Mouse (Mus musculus) G1E (cell line): ENCODE measurements around the gene Gtf2f2. TPM values are rescaled to one million over a fixed set of nuclear protein-coding genes. Genes with fewer than 3 reads are reported as not detected.

Experiments
- ATAC-seq: 2 replicates; pipeline ENCODE4 v1.8.0; 2016; ENCODE audit warnings: mild to moderate bottlenecking; ENCODE audit not compliant: insufficient number of reproducible peaks, poor library complexity, low FRiP score, severe bottlenecking; ENCODE audit errors: extremely low read depth
- DNase-seq: peaks from one replicate; pipeline ENCODE4 v3.0.0; 2012; ENCODE audit warnings: low spot score
- H3K27me3 ChIP-seq: 2 replicates; pipeline ENCODE4 v1.6.1; 2012; ENCODE audit warnings: mild to moderate bottlenecking, low read length, inconsistent platforms; ENCODE audit not compliant: insufficient read depth
- H3K36me3 ChIP-seq: replicated peaks from 2 replicates; pipeline ENCODE3; 2012; ENCODE audit warnings: mild to moderate bottlenecking, inconsistent platforms
- H3K4me1 ChIP-seq: 2 replicates; pipeline ENCODE4 v1.6.1; 2012; ENCODE audit warnings: low read depth, low read length, inconsistent platforms, mixed read lengths; ENCODE audit not compliant: insufficient read depth
- H3K4me3 ChIP-seq: 2 replicates; pipeline ENCODE4 v1.5.1; 2012; ENCODE audit warnings: low read depth, mild to moderate bottlenecking, inconsistent platforms, low read length, moderate library complexity, mixed read lengths
- H3K9me3 ChIP-seq: replicated peaks from 2 replicates; pipeline ENCODE4 v1.6.1; 2012; ENCODE audit warnings: inconsistent platforms
- CTCF ChIP-seq: IDR thresholded peaks from 2 replicates; pipeline ENCODE4 v1.5.1; 2012; ENCODE audit warnings: low read depth, low read length, inconsistent platforms, mixed read lengths
- GATA1 ChIP-seq: IDR thresholded peaks from 2 replicates; pipeline ENCODE4 v1.6.1; 2012; ENCODE audit warnings: borderline replicate concordance, low read length, inconsistent platforms, mixed read lengths
- GATA2 ChIP-seq: IDR thresholded peaks from 2 replicates; pipeline ENCODE4 v1.6.1; 2012; ENCODE audit warnings: low read depth, low read length, inconsistent platforms, borderline replicate concordance
- POLR2AphosphoS5 ChIP-seq: IDR thresholded peaks from 2 replicates; pipeline ENCODE4 v1.6.1; 2012; ENCODE audit warnings: low read depth, low read length, inconsistent platforms; ENCODE audit not compliant: insufficient replicate concordance
- TAL1 ChIP-seq: conservative IDR thresholded peaks from 2 replicates; pipeline ENCODE4 v1.6.1; 2012; ENCODE audit warnings: low read depth, low read length, inconsistent platforms, mixed read lengths
- polyA plus RNA-seq: library from polyadenylated mRNA; stranded (reverse); fragments of >175 nt; gene quantifications from 2 replicates; pipeline ENCODE4 v1.2.3, GENCODE M21; 2012
- total RNA-seq, 2 experiments: library from RNA; stranded (forward) in 1 of 2; stranded (reverse) in 1 of 2; fragments of 200-1000 nt in 1 of 2; fragments of >200 nt in 1 of 2; fragmentation: Nextera tagmentation in 1 of 2; gene quantifications; 2 replicates each; pipeline ENCODE4 v1.2.3; 2014 to 2017

The Gtf2f2 gene
- total and polyA plus RNA-seq, 3 experiments, result 9.1 to 49.5 (median 33.3) TPM

DNA sequence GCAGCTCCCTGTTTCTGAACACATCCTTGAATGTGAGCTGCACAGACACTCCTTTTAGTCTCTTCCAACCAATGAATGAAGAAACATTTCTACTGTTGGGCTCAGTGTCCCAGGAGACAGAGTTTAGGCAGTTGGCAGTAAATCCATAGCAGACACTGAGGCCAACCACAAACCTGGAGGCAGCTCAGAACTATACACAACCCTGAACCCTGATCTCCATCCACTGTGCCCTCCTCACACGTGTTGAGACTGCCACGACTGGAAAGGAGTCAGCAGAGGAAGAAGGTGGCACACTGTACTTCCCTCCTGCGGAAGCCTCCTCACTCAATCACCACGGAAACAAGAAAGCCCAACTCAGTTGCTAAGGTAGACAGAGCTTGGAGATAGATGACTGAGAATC lies 25.6 kb downstream of the Gtf2f2 start:
- Histone ChIP-seq H3K36me3 (peaks cover 77% of the 10 kb centered on the region), H3K4me3 (no peak overlapping the region), H3K27me3 (no peaks in the 10 kb centered on the region), H3K4me1 (peaks cover 7% of the 10 kb centered on the region; the same call in 1 of the 2 replicates), H3K9me3 (no peaks in the 10 kb centered on the region)
- no peak for DNase-seq
- no peak for ATAC-seq
- TF ChIP-seq CTCF (no peak), TAL1 (no peak), GATA2 (no peak), GATA1 (no peak), POLR2AphosphoS5 (no peak)

- Histone ChIP-seq H3K9me3 (no peaks in the 10 kb centered on the region), H3K36me3 (peaks cover 71% of the 10 kb centered on the region), H3K4me3 (no peak overlapping the region), H3K4me1 (peaks cover 7% of the 10 kb centered on the region; the same call in 1 of the 2 replicates), H3K27me3 (no peaks in the 10 kb centered on the region)
- no peak for TF ChIP-seq TAL1
- no peak for TF ChIP-seq POLR2AphosphoS5
- no peak for TF ChIP-seq GATA1
- TF ChIP-seq GATA2, result no peak
- no peak for TF ChIP-seq CTCF
- DNase-seq (no peak), ATAC-seq (no peak)
Measured at GRCm38 (mm10) chr14:75983891-75984290, 26.8 kb downstream of the Gtf2f2 start.

- Histone ChIP-seq H3K27me3 (no peaks in the 10 kb centered on the region), H3K4me1 (peaks cover 8% of the 10 kb centered on the region), H3K9me3 (no peaks in the 10 kb centered on the region), H3K4me3 (no peak overlapping the region), H3K36me3 (peaks cover 61% of the 10 kb centered on the region)
- no peak for DNase-seq
- no peak for ATAC-seq
- TF ChIP-seq GATA2 (no peak), GATA1 (no peak), POLR2AphosphoS5 (no peak), TAL1 (no peak), CTCF (no peak)
Measured at GRCm38 (mm10) chr14:75981231-75981630, 29.4 kb downstream of the Gtf2f2 start.

DNA sequence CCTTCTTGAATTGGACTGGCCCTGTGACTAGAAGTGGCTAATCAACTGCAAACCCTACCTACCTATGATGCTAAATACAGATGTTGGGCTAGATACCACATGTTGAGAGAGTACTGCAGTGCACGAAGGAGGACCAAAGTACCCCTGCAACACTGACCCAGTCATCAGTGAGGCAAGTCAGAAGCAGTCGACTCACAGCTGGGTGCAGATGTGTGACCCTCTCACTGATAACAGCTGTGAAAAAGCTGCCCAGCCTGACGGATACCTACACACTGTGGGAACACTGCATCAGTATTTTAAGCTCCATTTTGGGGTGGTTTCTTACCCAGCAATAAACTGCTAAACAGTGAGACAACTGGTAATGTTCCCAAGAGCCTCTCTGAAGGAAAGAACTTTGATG lies 34.6 kb downstream of the Gtf2f2 start:
- Histone ChIP-seq H3K9me3 (no peaks in the 10 kb centered on the region), H3K4me3 (no peak overlapping the region), H3K27me3 (no peaks in the 10 kb centered on the region), H3K36me3 (peaks cover 38% of the 10 kb centered on the region), H3K4me1 (peaks cover 17% of the 10 kb centered on the region)
- TF ChIP-seq TAL1, result no peak
- DNase-seq (no peak), ATAC-seq (peak; percentile 28)

GRCm38 (mm10) chr14:75967291-75967690 lies 43.4 kb downstream of the Gtf2f2 start:
- Histone ChIP-seq H3K4me3 (no peak overlapping the region), H3K27me3 (no peaks in the 10 kb centered on the region), H3K9me3 (no peaks in the 10 kb centered on the region), H3K36me3 (peaks cover 24% of the 10 kb centered on the region), H3K4me1 (no peaks in the 10 kb centered on the region)
- no peak for TF ChIP-seq CTCF
- no peak for TF ChIP-seq GATA2
- TF ChIP-seq POLR2AphosphoS5, result no peak
- no peak for TF ChIP-seq GATA1
- ATAC-seq, result no peak
- no peak for DNase-seq

DNA sequence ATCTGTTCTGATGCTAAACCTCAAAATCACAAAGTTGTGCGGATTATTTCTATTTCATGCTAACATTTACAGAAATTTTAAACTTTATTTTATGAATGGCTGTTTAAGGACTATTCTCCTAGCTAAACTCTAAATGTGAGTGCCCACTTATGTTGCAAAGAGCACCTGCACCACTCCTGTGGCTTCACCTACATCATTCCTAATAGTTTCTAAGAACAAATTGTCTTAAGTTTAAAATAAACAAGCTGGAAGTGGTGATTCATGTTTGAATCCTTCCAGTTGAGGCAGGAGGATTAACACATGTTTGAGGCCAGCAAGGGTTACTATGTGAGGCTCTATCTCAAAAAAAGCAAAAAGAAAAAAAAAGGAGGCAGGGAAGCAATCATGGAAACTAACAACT lies 46.2 kb downstream of the Gtf2f2 start:
- Histone ChIP-seq H3K36me3 (peaks cover 26% of the 10 kb centered on the region), H3K4me1 (no peaks in the 10 kb centered on the region), H3K27me3 (no peaks in the 10 kb centered on the region), H3K9me3 (no peaks in the 10 kb centered on the region), H3K4me3 (no peak overlapping the region)
- TF ChIP-seq GATA1 (no peak), GATA2 (no peak), CTCF (no peak), POLR2AphosphoS5 (no peak), TAL1 (no peak)
- DNase-seq, result no peak
- no peak for ATAC-seq

GRCm38 (mm10) chr14:75964000-75964399 lies 46.7 kb downstream of the Gtf2f2 start:
- H3K36me3 ChIP-seq, result peaks cover 28% of the 10 kb centered on the region
- DNase-seq (no peak), ATAC-seq (no peak)
- TF ChIP-seq GATA1 (no peak), POLR2AphosphoS5 (no peak), GATA2 (no peak), CTCF (no peak), TAL1 (no peak)
- no peaks in the 10 kb centered on the region for H3K27me3 ChIP-seq
- H3K4me1 ChIP-seq, result no peaks in the 10 kb centered on the region
- H3K9me3 ChIP-seq, result no peaks in the 10 kb centered on the region
- no peak overlapping the region for H3K4me3 ChIP-seq
